Mouse (Mus musculus) thymus, adult 18-20 months (tissue): ENCODE results near the gene Saa2.
A peak's percentile ranks its signal among the peaks of the same experiment; 100 is the strongest.
"Not testable (repeated sequence)": the region's sequence is repeated elsewhere in the genome, so short reads cannot be mapped to it uniquely, and the experiment has no call there.

Experiments used
- DNase-seq, 2 experiments: peaks; one replicate each; pipeline ENCODE4 v3.0.0; 2022; ENCODE audit warnings: mixed read lengths in 2 of 2

Gene Saa2

GRCm38 (mm10) chr7:46751490-46751889 is at the start of gene Saa2:
Gene Saa2, plus strand, starts transcription at chr7:46751790.
- no peak for DNase-seq

GRCm38 (mm10) chr7:46710390-46710844 is 41.2 kb upstream of the Saa2 start, which contains the start of gene Saal1:
Gene Saal1, minus strand, starts transcription at chr7:46710680.
- peak; percentile 67 to 75 for DNase-seq

- no peak for DNase-seq
These were observed 39.3 kb upstream of the Saa2 start for GRCm38 (mm10) chr7:46712250-46712649.

- DNase-seq: peak; percentile 19 to 49
These were observed 37.1 kb upstream of the Saa2 start for GRCm38 (mm10) chr7:46714518-46714917.

- no peak for DNase-seq
These were observed 36.0 kb upstream of the Saa2 start, which contains the start of gene Saa3 for GRCm38 (mm10) chr7:46715600-46715999. Gene Saa3, minus strand, starts transcription at chr7:46715700.

- DNase-seq: no peak
These were observed 34.7 kb upstream of the Saa2 start for GRCm38 (mm10) chr7:46716897-46717296.

- DNase-seq: no peak
These were observed 32.9 kb upstream of the Saa2 start for GRCm38 (mm10) chr7:46718591-46719270.

- no peak for DNase-seq
These were observed 32.1 kb upstream of the Saa2 start for GRCm38 (mm10) chr7:46719526-46719925.

- no peak for DNase-seq
These were observed 31.1 kb upstream of the Saa2 start for GRCm38 (mm10) chr7:46720460-46720859.

- no peak for DNase-seq
These were observed 28.2 kb upstream of the Saa2 start for GRCm38 (mm10) chr7:46723354-46723753.

- DNase-seq: no peak
These were observed 27.7 kb upstream of the Saa2 start for GRCm38 (mm10) chr7:46723849-46724248.

- DNase-seq: no peak
These were observed 27.2 kb upstream of the Saa2 start for GRCm38 (mm10) chr7:46724396-46724795.

- no peak for DNase-seq
These were observed 24.0 kb upstream of the Saa2 start for GRCm38 (mm10) chr7:46727584-46727983.

GRCm38 (mm10) chr7:46732458-46732857 is 19.1 kb upstream of the Saa2 start, which contains the start of gene Saa4:
Gene Saa4, minus strand, starts transcription at chr7:46732603.
- no peak for DNase-seq

- DNase-seq: no peak
These were observed 16.6 kb upstream of the Saa2 start for GRCm38 (mm10) chr7:46734983-46735382.

- no peak for DNase-seq
These were observed 12.8 kb upstream of the Saa2 start for GRCm38 (mm10) chr7:46738561-46739460.

- not testable (repeated sequence) for DNase-seq
These were observed 11.5 kb upstream of the Saa2 start for GRCm38 (mm10) chr7:46740041-46740440.

- not testable (repeated sequence) for DNase-seq
These were observed 8.7 kb upstream of the Saa2 start, which contains the start of gene Saa1 for GRCm38 (mm10) chr7:46742880-46743279. Gene Saa1, minus strand, starts transcription at chr7:46742980.

GRCm38 (mm10) chr7:46745816-46746215 is 5.8 kb upstream of the Saa2 start:
- DNase-seq: no peak

GRCm38 (mm10) chr7:46746381-46746780 is 5.2 kb upstream of the Saa2 start:
- no peak for DNase-seq

- no peak for DNase-seq
These were observed 3.1 kb upstream of the Saa2 start for GRCm38 (mm10) chr7:46748459-46748858.

GRCm38 (mm10) chr7:46761049-46761795 is 9.6 kb downstream of the Saa2 start:
- DNase-seq: no peak

GRCm38 (mm10) chr7:46762601-46763000 is 11.0 kb downstream of the Saa2 start:
- DNase-seq: no peak
